9 mouse cellular contexts compared by ENCODE assay signal in the genomic region with DNA sequence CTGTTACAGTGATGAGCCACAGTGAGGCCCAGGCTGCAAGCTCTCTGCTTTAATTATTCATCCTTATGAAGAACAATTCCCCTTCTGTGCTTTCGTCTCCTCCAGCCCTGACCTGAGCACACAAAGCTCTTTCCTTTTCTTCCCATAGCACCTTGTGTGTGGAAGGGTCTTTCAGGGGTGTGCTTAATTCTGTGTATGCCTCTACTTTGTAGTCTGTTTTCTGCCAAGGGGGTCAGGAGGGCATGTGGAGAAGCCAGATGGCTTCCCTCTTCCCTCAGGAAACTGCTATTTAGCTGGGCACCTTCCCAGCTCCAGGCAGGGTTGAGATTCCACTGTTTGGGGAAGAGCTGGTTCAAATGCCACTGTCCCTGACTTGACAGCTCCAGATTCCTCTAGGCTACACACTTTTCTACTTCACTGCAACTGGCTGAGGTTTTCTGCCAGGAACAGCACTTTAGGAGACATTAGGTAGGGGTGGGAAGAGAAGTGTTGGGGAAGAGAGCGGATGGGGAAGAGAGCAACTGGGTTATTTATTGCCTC.
DNase-seq lines count a peak whose midpoint lies in the region; ATAC-seq and TF ChIP-seq lines count a peak whose summit lies in the region.
"Had no signal": no experiment of that assay in that cellular context is flagged by ENCODE, and none has a peak within 500 bp of the region (broad histone marks: within the 10 kb centered on the region; RNA-seq: fewer than 3 reads in every experiment).

No protein-coding gene starts in this region.

- peak; percentile 8 for DNase-seq in gastrocnemius, postnatal 14 days
- DNase-seq in gastrocnemius, adult 2 months: no peak
- peak; percentile 57 for DNase-seq in cerebellum, adult 9-10 months
- peak; percentile 1 to 45 for DNase-seq in heart, postnatal 14 days
- DNase-seq in kidney, postnatal 4 days: peak; percentile 75 to 81
- DNase-seq in frontal cortex, postnatal 36 days (ENCODE audit: low spot score in 2 of 2): no peak
- DNase-seq in frontal cortex, postnatal 14 days (ENCODE audit: low spot score in 2 of 2): no peak

- H3K4me3 ChIP-seq in gastrocnemius, adult 2 months: no peak overlapping the region
- no peak overlapping the region for H3K4me3 ChIP-seq in neural tube, embryonic 13.5 days
- H3K4me3 ChIP-seq: myocyte had no signal

- no peaks in the 10 kb centered on the region for H3K36me3 ChIP-seq in neural tube, embryonic 13.5 days

- H3K9me3 ChIP-seq in neural tube, embryonic 13.5 days: no peaks in the 10 kb centered on the region

- 7% methylated on average over 2 of the region's 2 CpGs for WGBS in neural tube, embryonic 13.5 days

- intact Hi-C loops in gastrocnemius, postnatal 14 days (cut with DNase I; ENCODE audit: low total_unique reads): no loop called here
- intact Hi-C loops in gastrocnemius, adult 2 months (cut with DNase I): no loop called here
- intact Hi-C loops in heart, postnatal 14 days (cut with DNase I): no loop called here

- no peak for TF ChIP-seq CTCF in gastrocnemius, adult 2 months (IDR thresholded peaks at IDR 0.05)

- peak; percentile 74 for ATAC-seq in neural tube, embryonic 13.5 days (ENCODE audit: low read depth)

- H3K27ac ChIP-seq in gastrocnemius, adult 2 months: no peak overlapping the region
- H3K27ac ChIP-seq in neural tube, embryonic 13.5 days (replicated peaks): peak overlapping the region; percentile 79

- H3K4me2 ChIP-seq in neural tube, embryonic 13.5 days: peak overlapping the region; percentile 31

- H3K9ac ChIP-seq in neural tube, embryonic 13.5 days: peak overlapping the region; percentile 45

- H3K4me1 ChIP-seq in neural tube, embryonic 13.5 days (replicated peaks): peaks cover 34% of the 10 kb centered on the region

- H3K27me3 ChIP-seq in neural tube, embryonic 13.5 days: no peaks in the 10 kb centered on the region

Comparison
In these comparisons a context has a peak if more than half of its experiments do, and no peak if none do; other contexts are left out.
1. DNase-seq: peak in gastrocnemius, postnatal 14 days (single experiment), cerebellum, adult 9-10 months (single experiment), heart, postnatal 14 days (2 of 2) and kidney, postnatal 4 days (2 of 2); none in gastrocnemius, adult 2 months (single experiment), frontal cortex, postnatal 36 days (0 of 2) and frontal cortex, postnatal 14 days (0 of 2).